Comparison of ENCODE assay signal across 20 mouse cellular contexts in genomic region chr7:24485481-24485880, GRCm38 (mm10). TPM values are rescaled to one million over a fixed set of nuclear protein-coding genes. Genes with fewer than 3 reads are reported as not detected.
DNase-seq lines count a peak whose midpoint lies in the region; ATAC-seq and TF ChIP-seq lines count a peak whose summit lies in the region.
"Had no signal": no experiment of that assay in that cellular context is flagged by ENCODE, and none has a peak within 500 bp of the region (broad histone marks: within the 10 kb centered on the region; RNA-seq: fewer than 3 reads in every experiment).

No protein-coding gene starts in this region.

- H3K27ac ChIP-seq in cerebellum, adult 2 months (ENCODE audit: insufficient read depth, low read length), result peak overlapping the region; percentile 79; the same call in 1 of the 2 replicates
- H3K27ac ChIP-seq in forebrain, embryonic 11.5 days (ENCODE audit: low read depth, low read length), result no peak overlapping the region
- H3K27ac ChIP-seq in hindbrain, embryonic 15.5 days (replicated peaks), result peak overlapping the region; percentile 76
- peak overlapping the region; percentile 77 for H3K27ac ChIP-seq in midbrain, embryonic 16.5 days (ENCODE audit: low read length)
- H3K27ac ChIP-seq: heart, adult 2 months; limb, embryonic 13.5 days; stomach, embryonic 15.5 days had no signal

- H3K4me3 ChIP-seq in cerebellum, adult 2 months (replicated peaks; ENCODE audit: insufficient read depth, low read depth, low read length), result no peak overlapping the region
- H3K4me3 ChIP-seq in forebrain, embryonic 11.5 days (ENCODE audit: low read depth, low read length), result no peak overlapping the region
- H3K4me3 ChIP-seq in hindbrain, embryonic 15.5 days, result peak overlapping the region; percentile 31
- H3K4me3 ChIP-seq in midbrain, embryonic 16.5 days (ENCODE audit: low read depth, low read length), result peak overlapping the region; percentile 35
- H3K4me3 ChIP-seq: erythroblast, embryonic 14.5 days; heart, adult 2 months; limb, embryonic 13.5 days; stomach, embryonic 15.5 days had no signal

- H3K9ac ChIP-seq in forebrain, embryonic 11.5 days (ENCODE audit: low read length), result peak overlapping the region; percentile 1; the same call in 1 of the 2 replicates
- H3K9ac ChIP-seq in hindbrain, embryonic 15.5 days, result 0 out of 2 replicates have a peak overlapping the region, but pooled peaks have one; percentile 2
- peak overlapping the region; percentile 72 for H3K9ac ChIP-seq in midbrain, embryonic 16.5 days (ENCODE audit: low read depth, low read length)
- H3K9ac ChIP-seq: limb, embryonic 13.5 days; stomach, embryonic 15.5 days had no signal

- TF ChIP-seq CTCF in cerebellum, adult 2 months (IDR thresholded peaks at IDR 0.05; ENCODE audit: borderline replicate concordance, insufficient read depth, low read depth, low read length), result no peak

- H3K36me3 ChIP-seq in forebrain, embryonic 11.5 days (ENCODE audit: control insufficient read depth, insufficient read depth, low read length), result no peaks in the 10 kb centered on the region; the same call in 1 of the 2 replicates
- peaks cover 6% of the 10 kb centered on the region; the same call in 1 of the 2 replicates for H3K36me3 ChIP-seq in hindbrain, embryonic 15.5 days
- H3K36me3 ChIP-seq in midbrain, embryonic 16.5 days (ENCODE audit: control insufficient read depth, insufficient read depth, low read length), result no peaks in the 10 kb centered on the region
- H3K36me3 ChIP-seq: limb, embryonic 13.5 days; stomach, embryonic 15.5 days had no signal

- TF ChIP-seq POLR2A in cerebellum, adult 2 months (IDR thresholded peaks at IDR 0.05; ENCODE audit: borderline replicate concordance, insufficient read depth, low read length), result no peak

- WGBS in cerebellum, adult 2 months, result 57% methylated on average over 9 of the region's 9 CpGs
- WGBS in forebrain, embryonic 11.5 days, result 84% methylated on average over 9 of the region's 9 CpGs
- WGBS in hindbrain, embryonic 15.5 days, result 70% methylated on average over 8 of the region's 9 CpGs
- 76% methylated on average over 9 of the region's 9 CpGs for WGBS in midbrain, embryonic 16.5 days

- DNase-seq in cerebellum, adult 2 months, result peak in 1 of 2 experiments; percentile 31
- DNase-seq in cerebellum, adult 8-10 months, result no peak
- no peak for DNase-seq in forebrain, embryonic 11.5 days (ENCODE audit: low spot score)
- DNase-seq in cerebellum, postnatal 10 days, result no peak
- DNase-seq in gastrocnemius, postnatal 14 days, result no peak
- DNase-seq in lung, adult 18-20 months, result no peak
- DNase-seq: cerebellum, adult 11-12 months; heart, adult 2 months; layer of hippocampus, postnatal 36 days; lung, postnatal 36 days; thymus, postnatal 4 days had no signal

- no peak for ATAC-seq in forebrain, embryonic 11.5 days (replicated peaks; ENCODE audit: low FRiP score)
- ATAC-seq in hindbrain, embryonic 15.5 days (ENCODE audit: low FRiP score, low read depth), result no peak
- ATAC-seq in midbrain, embryonic 16.5 days, result no peak

- intact Hi-C loops in gastrocnemius, postnatal 14 days (cut with DNase I; ENCODE audit: low total_unique reads), result no loop called here

- H3K27me3 ChIP-seq in cerebellum, adult 2 months (ENCODE audit: control insufficient read depth, insufficient read depth, low read length), result no peaks in the 10 kb centered on the region
- H3K27me3 ChIP-seq in forebrain, embryonic 11.5 days (ENCODE audit: control insufficient read depth, insufficient read depth, low read length), result no peaks in the 10 kb centered on the region; the same call in 1 of the 2 replicates
- no peaks in the 10 kb centered on the region for H3K27me3 ChIP-seq in hindbrain, embryonic 15.5 days
- no peaks in the 10 kb centered on the region for H3K27me3 ChIP-seq in midbrain, embryonic 16.5 days (ENCODE audit: control insufficient read depth, insufficient read depth, low read depth, low read length)

- no peaks in the 10 kb centered on the region for H3K9me3 ChIP-seq in forebrain, embryonic 11.5 days (ENCODE audit: control insufficient read depth, low read length)
- H3K9me3 ChIP-seq in hindbrain, embryonic 15.5 days, result no peaks in the 10 kb centered on the region
- no peaks in the 10 kb centered on the region for H3K9me3 ChIP-seq in midbrain, embryonic 16.5 days (replicated peaks; ENCODE audit: control insufficient read depth, low read length, poor library complexity, severe bottlenecking)
- H3K9me3 ChIP-seq: limb, embryonic 13.5 days; stomach, embryonic 15.5 days had no signal

- peaks cover 24% of the 10 kb centered on the region for H3K4me1 ChIP-seq in cerebellum, adult 2 months (ENCODE audit: control insufficient read depth, insufficient read depth, low read length)
- H3K4me1 ChIP-seq in forebrain, embryonic 11.5 days (replicated peaks; ENCODE audit: control insufficient read depth, insufficient read depth, low read length), result peaks cover 20% of the 10 kb centered on the region
- H3K4me1 ChIP-seq in hindbrain, embryonic 15.5 days (replicated peaks), result peaks cover 76% of the 10 kb centered on the region
- peaks cover 54% of the 10 kb centered on the region for H3K4me1 ChIP-seq in midbrain, embryonic 16.5 days (ENCODE audit: control insufficient read depth, insufficient read depth, low read length)

- H3K4me2 ChIP-seq in forebrain, embryonic 11.5 days (ENCODE audit: low read depth, low read length, severe bottlenecking), result no peak overlapping the region
- H3K4me2 ChIP-seq in hindbrain, embryonic 15.5 days, result peak overlapping the region; percentile 76
- peak overlapping the region; percentile 67 for H3K4me2 ChIP-seq in midbrain, embryonic 16.5 days (ENCODE audit: low read length)
- H3K4me2 ChIP-seq: limb, embryonic 13.5 days; stomach, embryonic 15.5 days had no signal

RNA-seq across cellular contexts. Expression of gene Cadm4, which starts 3.7 kb away (rescaled TPM):
- polyA plus RNA-seq in cerebellum, adult 2 months (2012; rRNA removed), result 285 and 312 TPM in 2 replicates
- polyA plus RNA-seq in forebrain, embryonic 11.5 days (2014; fragmentation: Nextera tagmentation; extraction: Ambion mirVana), result 7.1 and 8.9 TPM in 2 replicates
- 77.9 and 80.4 TPM in 2 replicates for polyA plus RNA-seq in hindbrain, embryonic 15.5 days (2015; fragmentation: Nextera tagmentation; extraction: Ambion mirVana)
- 63.2 and 75.3 TPM in 2 replicates for polyA plus RNA-seq in midbrain, embryonic 16.5 days (2015; fragmentation: Nextera tagmentation; extraction: Ambion mirVana)
- 10 to 100 TPM in 1 of 2 experiments, 1 to 10 TPM in 1; 5.3 to 17.7 TPM for total RNA-seq in gastrocnemius, postnatal 14 days (2021)

RNA-seq across cellular contexts. Expression of gene Zfp428, which starts 21.3 kb away (rescaled TPM):
- polyA plus RNA-seq in cerebellum, adult 2 months (2012; rRNA removed), result 68.5 and 68.6 TPM in 2 replicates
- 109 and 114 TPM in 2 replicates for polyA plus RNA-seq in forebrain, embryonic 11.5 days (2014; fragmentation: Nextera tagmentation; extraction: Ambion mirVana)
- 281 and 307 TPM in 2 replicates for polyA plus RNA-seq in hindbrain, embryonic 15.5 days (2015; fragmentation: Nextera tagmentation; extraction: Ambion mirVana)
- polyA plus RNA-seq in midbrain, embryonic 16.5 days (2015; fragmentation: Nextera tagmentation; extraction: Ambion mirVana), result 298 and 327 TPM in 2 replicates
- total RNA-seq in gastrocnemius, postnatal 14 days (2021), result 1 to 10 TPM; 6.4 to 8.3 TPM

RNA-seq across cellular contexts. Expression of gene Plaur, which starts 23.2 kb away (rescaled TPM):
- polyA plus RNA-seq in cerebellum, adult 2 months (2012; rRNA removed), result 0.79 and 0.97 TPM in 2 replicates
- 1.1 and 1.2 TPM in 2 replicates for polyA plus RNA-seq in forebrain, embryonic 11.5 days (2014; fragmentation: Nextera tagmentation; extraction: Ambion mirVana)
- 1.3 and 1.5 TPM in 2 replicates for polyA plus RNA-seq in hindbrain, embryonic 15.5 days (2015; fragmentation: Nextera tagmentation; extraction: Ambion mirVana)
- 1.6 and 1.8 TPM in 2 replicates for polyA plus RNA-seq in midbrain, embryonic 16.5 days (2015; fragmentation: Nextera tagmentation; extraction: Ambion mirVana)
- total RNA-seq in gastrocnemius, postnatal 14 days (2021), result 1 to 10 TPM in 1 of 2 experiments, under 1 TPM in 1; 0.84 to 1.2 TPM

RNA-seq across cellular contexts. Expression of gene AC161166.1, which starts 26.8 kb away (rescaled TPM):
- not detected in 2 replicates for polyA plus RNA-seq in cerebellum, adult 2 months (2012; rRNA removed)
- 0.96 and 1.3 TPM in 2 replicates for polyA plus RNA-seq in forebrain, embryonic 11.5 days (2014; fragmentation: Nextera tagmentation; extraction: Ambion mirVana)
- 1.00 and 1.5 TPM in 2 replicates for polyA plus RNA-seq in hindbrain, embryonic 15.5 days (2015; fragmentation: Nextera tagmentation; extraction: Ambion mirVana)
- polyA plus RNA-seq in midbrain, embryonic 16.5 days (2015; fragmentation: Nextera tagmentation; extraction: Ambion mirVana), result 1.6 and 1.7 TPM in 2 replicates
- not detected for total RNA-seq in gastrocnemius, postnatal 14 days (2021)
- total RNA-seq: gastrocnemius, adult 18-20 months; heart, adult 2 months; layer of hippocampus, postnatal 36 days had no signal
- polyA plus RNA-seq: erythroblast, embryonic 14.5 days; liver, embryonic 16.5 days; small intestine, adult 2 months had no signal

RNA-seq across cellular contexts. Expression of gene Irgc1, which starts 33.4 kb away (rescaled TPM):
- polyA plus RNA-seq in cerebellum, adult 2 months (2012; rRNA removed), result not detected in 2 replicates
- polyA plus RNA-seq in forebrain, embryonic 11.5 days (2014; fragmentation: Nextera tagmentation; extraction: Ambion mirVana), result not detected in 2 replicates
- polyA plus RNA-seq in hindbrain, embryonic 15.5 days (2015; fragmentation: Nextera tagmentation; extraction: Ambion mirVana), result not detected in 2 replicates
- not detected in 2 replicates for polyA plus RNA-seq in midbrain, embryonic 16.5 days (2015; fragmentation: Nextera tagmentation; extraction: Ambion mirVana)
- total RNA-seq in gastrocnemius, postnatal 14 days (2021), result under 1 TPM in 1 of 2 experiments, not detected in 1; 0.12 TPM
- total RNA-seq: gastrocnemius, adult 18-20 months; heart, adult 2 months; layer of hippocampus, postnatal 36 days had no signal
- polyA plus RNA-seq: erythroblast, embryonic 14.5 days; kidney, embryonic 16.5 days; limb, embryonic 13.5 days; liver, embryonic 16.5 days; stomach, embryonic 15.5 days had no signal

Comparison
In these comparisons a context has a peak if more than half of its experiments do, and no peak if none do; other contexts are left out.
1. H3K4me3 ChIP-seq: peak in hindbrain, embryonic 15.5 days (single experiment) and midbrain, embryonic 16.5 days (single experiment); none in cerebellum, adult 2 months (single experiment) and forebrain, embryonic 11.5 days (single experiment).
2. H3K9ac ChIP-seq: peak in every context shown above with its lines; median percentile 72 in midbrain, embryonic 16.5 days; 2 in hindbrain, embryonic 15.5 days; 1 in forebrain, embryonic 11.5 days.